ENCODE assay signal across 8 mouse cellular contexts in genomic region chr2:119208344-119209175, GRCm38 (mm10). TPM values are rescaled to one million over a fixed set of nuclear protein-coding genes. Genes with fewer than 3 reads are reported as not detected.
DNase-seq lines count a peak whose midpoint lies in the region; ATAC-seq and TF ChIP-seq lines count a peak whose summit lies in the region.

Zfyve19 (plus strand) TSS chr2:119208617.
Dnajc17 (minus strand) TSS chr2:119208795.

- H3K36me3 ChIP-seq in E14TG2a.4 (ENCODE audit: insufficient read depth, low read length): peaks cover 33% of the 10 kb centered on the region
- peaks cover 27% of the 10 kb centered on the region for H3K36me3 ChIP-seq in forebrain, embryonic 12.5 days (replicated peaks)
- H3K36me3 ChIP-seq in heart, postnatal 0 days (replicated peaks; ENCODE audit: control insufficient read depth, insufficient read depth, low read length): peaks cover 25% of the 10 kb centered on the region
- H3K36me3 ChIP-seq in liver, embryonic 16.5 days (ENCODE audit: control insufficient read depth, insufficient read depth): no peaks in the 10 kb centered on the region; the same call in none of the 2 replicates
- peaks cover 33% of the 10 kb centered on the region for H3K36me3 ChIP-seq in neural tube, embryonic 13.5 days
- no peaks in the 10 kb centered on the region; the same call in 1 of the 2 replicates for H3K36me3 ChIP-seq in testis, adult 2 months (ENCODE audit: control insufficient read depth, insufficient read depth, low read length)

- no peaks in the 10 kb centered on the region for H3K27me3 ChIP-seq in E14TG2a.4 (ENCODE audit: insufficient read depth, low read length)
- H3K27me3 ChIP-seq in forebrain, embryonic 12.5 days: no peaks in the 10 kb centered on the region
- H3K27me3 ChIP-seq in heart, postnatal 0 days (ENCODE audit: control insufficient read depth, insufficient read depth, low read length): no peaks in the 10 kb centered on the region
- no peaks in the 10 kb centered on the region for H3K27me3 ChIP-seq in liver, embryonic 16.5 days (ENCODE audit: control insufficient read depth, insufficient read depth, low read depth, low read length)
- no peaks in the 10 kb centered on the region for H3K27me3 ChIP-seq in neural tube, embryonic 13.5 days
- H3K27me3 ChIP-seq in testis, adult 2 months (ENCODE audit: control insufficient read depth, insufficient read depth, low read length): no peaks in the 10 kb centered on the region

- H3K4me2 ChIP-seq in forebrain, embryonic 12.5 days: peak within 1 kb of the TSS; percentile 70
- peak within 1 kb of the TSS; percentile 87 for H3K4me2 ChIP-seq in heart, postnatal 0 days (ENCODE audit: low read depth, low read length)
- H3K4me2 ChIP-seq in liver, embryonic 16.5 days (ENCODE audit: low read depth, low read length): peak within 1 kb of the TSS; percentile 80
- peak within 1 kb of the TSS; percentile 63 for H3K4me2 ChIP-seq in neural tube, embryonic 13.5 days

- peaks cover 50% of the 10 kb centered on the region for H3K4me1 ChIP-seq in E14TG2a.4 (replicated peaks; ENCODE audit: low read depth, low read length)
- H3K4me1 ChIP-seq in forebrain, embryonic 12.5 days: peaks cover 20% of the 10 kb centered on the region
- 0 out of 2 replicates have a peak, but pooled peaks cover 3% of the 10 kb centered on the region for H3K4me1 ChIP-seq in heart, postnatal 0 days (ENCODE audit: control insufficient read depth, insufficient read depth)
- peaks cover 17% of the 10 kb centered on the region for H3K4me1 ChIP-seq in liver, embryonic 16.5 days (ENCODE audit: control insufficient read depth, low read depth, low read length)
- H3K4me1 ChIP-seq in neural tube, embryonic 13.5 days (replicated peaks): peaks cover 21% of the 10 kb centered on the region
- peaks cover 7% of the 10 kb centered on the region for H3K4me1 ChIP-seq in testis, adult 2 months (ENCODE audit: control insufficient read depth, insufficient read depth, low read length)

- H3K9ac ChIP-seq in forebrain, embryonic 12.5 days: peak within 1 kb of the TSS; percentile 79
- H3K9ac ChIP-seq in heart, postnatal 0 days (replicated peaks; ENCODE audit: low read depth, low read length): peak within 1 kb of the TSS; percentile 73
- peak within 1 kb of the TSS; percentile 84 for H3K9ac ChIP-seq in liver, embryonic 16.5 days (ENCODE audit: low read depth, low read length)
- peak within 1 kb of the TSS; percentile 80 for H3K9ac ChIP-seq in neural tube, embryonic 13.5 days

- peak; percentile 95 for DNase-seq in c-Kit-positive CD71-positive TER-119-positive erythroid progenitor cells, embryonic 14.5 days (ENCODE audit: low spot score)
- DNase-seq in heart, postnatal 0 days (ENCODE audit: low spot score): peak; percentile 98
- DNase-seq in kidney, postnatal 4 days: peak; percentile 95 to 98

- H3K9me3 ChIP-seq in E14TG2a.4 (ENCODE audit: low read length): no peaks in the 10 kb centered on the region
- no peaks in the 10 kb centered on the region for H3K9me3 ChIP-seq in forebrain, embryonic 12.5 days
- H3K9me3 ChIP-seq in heart, postnatal 0 days (replicated peaks; ENCODE audit: control insufficient read depth, low read length): no peaks in the 10 kb centered on the region
- H3K9me3 ChIP-seq in liver, embryonic 16.5 days (replicated peaks; ENCODE audit: control insufficient read depth, low read length): no peaks in the 10 kb centered on the region
- H3K9me3 ChIP-seq in neural tube, embryonic 13.5 days: no peaks in the 10 kb centered on the region

- no peak for TF ChIP-seq EP300 in heart, postnatal 0 days (IDR thresholded peaks at IDR 0.05; ENCODE audit: low read depth)

- TF ChIP-seq CTCF in E14TG2a.4 (conservative IDR thresholded peaks at IDR 0.05; ENCODE audit: low read length): no peak
- no peak for TF ChIP-seq CTCF in heart, postnatal 0 days (IDR thresholded peaks at IDR 0.05; ENCODE audit: low read depth)
- no peak for TF ChIP-seq CTCF in testis, adult 2 months (IDR thresholded peaks at IDR 0.05; ENCODE audit: control insufficient read depth, insufficient read depth, insufficient replicate concordance, low read depth, low read length)

- peak; percentile 97 for ATAC-seq in forebrain, embryonic 12.5 days (ENCODE audit: low FRiP score)
- ATAC-seq in heart, postnatal 0 days (ENCODE audit: insufficient read depth, low read depth): peak; percentile 97
- ATAC-seq in liver, embryonic 16.5 days (ENCODE audit: low read depth): peak; percentile 96
- peak; percentile 97 for ATAC-seq in neural tube, embryonic 13.5 days (ENCODE audit: low read depth)

- H3K4me3 ChIP-seq in E14TG2a.4 (replicated peaks; ENCODE audit: low read length): peak within 1 kb of the TSS; percentile 89
- H3K4me3 ChIP-seq in forebrain, embryonic 12.5 days (replicated peaks): peak within 1 kb of the TSS; percentile 74
- peak within 1 kb of the TSS; percentile 90 for H3K4me3 ChIP-seq in heart, postnatal 0 days (ENCODE audit: low read depth, low read length)
- peak within 1 kb of the TSS; percentile 88 for H3K4me3 ChIP-seq in liver, embryonic 16.5 days (ENCODE audit: low read depth, low read length)
- peak within 1 kb of the TSS; percentile 65 for H3K4me3 ChIP-seq in neural tube, embryonic 13.5 days
- peak within 1 kb of the TSS; percentile 100 for H3K4me3 ChIP-seq in testis, adult 2 months (ENCODE audit: control insufficient read depth, low read depth, low read length)

- H3K27ac ChIP-seq in forebrain, embryonic 12.5 days: peak within 1 kb of the TSS; percentile 87
- H3K27ac ChIP-seq in heart, postnatal 0 days (ENCODE audit: low read depth): peak within 1 kb of the TSS; percentile 88
- peak within 1 kb of the TSS; percentile 92 for H3K27ac ChIP-seq in liver, embryonic 16.5 days (ENCODE audit: low read length)
- peak within 1 kb of the TSS; percentile 87 for H3K27ac ChIP-seq in neural tube, embryonic 13.5 days (replicated peaks)
- peak within 1 kb of the TSS; percentile 96 for H3K27ac ChIP-seq in testis, adult 2 months (ENCODE audit: control insufficient read depth, insufficient read depth, low read depth, low read length)

- WGBS in forebrain, embryonic 12.5 days: under 1% methylated on average over 51 of the region's 51 CpGs
- under 1% methylated on average over 51 of the region's 51 CpGs for WGBS in heart, postnatal 0 days
- under 1% methylated on average over 51 of the region's 51 CpGs for WGBS in liver, embryonic 16.5 days (ENCODE audit: insufficient replicate concordance)
- under 1% methylated on average over 51 of the region's 51 CpGs for WGBS in neural tube, embryonic 13.5 days

- peak; percentile 74 for TF ChIP-seq POLR2A in testis, adult 2 months (IDR thresholded peaks at IDR 0.05; ENCODE audit: control insufficient read depth, low read depth, low read length)

RNA-seq across cellular contexts. Expression of gene Zfyve19, which starts in this region (rescaled TPM):
- polyA plus RNA-seq in forebrain, embryonic 12.5 days (2016; fragmentation: Nextera tagmentation; extraction: Ambion mirVana): 45.9 and 51.1 TPM in 2 replicates
- 17.7 and 26.4 TPM in 2 replicates for total RNA-seq in heart, postnatal 0 days (2014; rRNA removed; ENCODE audit: low replicate concordance)
- 26.9 and 27.3 TPM in 2 replicates for polyA plus RNA-seq in heart, postnatal 0 days (2015; fragmentation: Nextera tagmentation; extraction: Ambion mirVana)
- polyA plus RNA-seq in liver, embryonic 16.5 days (2015; fragmentation: Nextera tagmentation; extraction: Ambion mirVana): 17.1 and 20.4 TPM in 2 replicates
- polyA plus RNA-seq in neural tube, embryonic 13.5 days (2015; fragmentation: Nextera tagmentation; extraction: Ambion mirVana): 54.8 and 58.9 TPM in 2 replicates
- 34.5 and 38.7 TPM in 2 replicates for polyA plus RNA-seq in testis, adult 2 months (2012; rRNA removed)

RNA-seq across cellular contexts. Expression of gene Dnajc17, which starts in this region (rescaled TPM):
- 26.0 and 26.7 TPM in 2 replicates for polyA plus RNA-seq in forebrain, embryonic 12.5 days (2016; fragmentation: Nextera tagmentation; extraction: Ambion mirVana)
- 8.4 and 18.7 TPM in 2 replicates for total RNA-seq in heart, postnatal 0 days (2014; rRNA removed; ENCODE audit: low replicate concordance)
- polyA plus RNA-seq in heart, postnatal 0 days (2015; fragmentation: Nextera tagmentation; extraction: Ambion mirVana): 8.8 and 9.1 TPM in 2 replicates
- polyA plus RNA-seq in liver, embryonic 16.5 days (2015; fragmentation: Nextera tagmentation; extraction: Ambion mirVana): 5.9 and 6.6 TPM in 2 replicates
- 20.4 and 24.4 TPM in 2 replicates for polyA plus RNA-seq in neural tube, embryonic 13.5 days (2015; fragmentation: Nextera tagmentation; extraction: Ambion mirVana)
- polyA plus RNA-seq in testis, adult 2 months (2012; rRNA removed): 3.7 and 3.8 TPM in 2 replicates

Comparison
In these comparisons a context has a peak if more than half of its experiments do, and no peak if none do; other contexts are left out.
1. Peak in every context shown above with its lines: DNase-seq, ATAC-seq, H3K4me3 ChIP-seq and H3K27ac ChIP-seq.